Mouse (Mus musculus) myocyte (in vitro differentiated cells): ENCODE measurements around the gene Zdhhc19. TPM values are rescaled to one million over a fixed set of nuclear protein-coding genes. Genes with fewer than 3 reads are reported as not detected.

Experiments
- H3K27me3 ChIP-seq: one replicate; pipeline ENCODE4 v1.6.1; 2011; ENCODE audit not compliant: control insufficient read depth, insufficient read depth, insufficient read length
- H3K36me3 ChIP-seq: one replicate; pipeline ENCODE4 v1.6.1; 2011; ENCODE audit not compliant: control insufficient read depth, insufficient read depth
- H3K4me2 ChIP-seq: one replicate; pipeline ENCODE4 v1.6.1; 2011; ENCODE audit warnings: low read depth, control low read depth
- H3K4me3 ChIP-seq: one replicate; pipeline ENCODE4 v1.5.1; 2011; ENCODE audit warnings: mild to moderate bottlenecking, control low read depth, moderate library complexity
- H3K79me2 ChIP-seq: one replicate; pipeline ENCODE4 v1.6.1; 2011; ENCODE audit not compliant: control insufficient read depth, insufficient read depth
- H3ac ChIP-seq: one replicate; pipeline ENCODE4 v1.6.1; 2011; ENCODE audit not compliant: control insufficient read depth, insufficient read length
- CEBPB ChIP-seq: IDR thresholded peaks from 2 replicates; pipeline ENCODE4 v1.6.1; 2011; ENCODE audit warnings: mild to moderate bottlenecking, moderate library complexity; ENCODE audit not compliant: poor library complexity, insufficient read depth, severe bottlenecking
- E2F4 ChIP-seq: IDR thresholded peaks from one replicate; pipeline ENCODE4 v1.6.1; 2011; ENCODE audit warnings: mild to moderate bottlenecking, control low read depth, moderate library complexity; ENCODE audit not compliant: insufficient read depth
- MAX ChIP-seq: IDR thresholded peaks from one replicate; pipeline ENCODE4 v1.6.1; 2011; ENCODE audit warnings: low read depth, mild to moderate bottlenecking, control low read depth
- MYOD1 ChIP-seq, 3 experiments: IDR thresholded peaks; one replicate each; pipeline ENCODE4 v1.6.1; 2011; ENCODE audit warnings: control low read depth in 2 of 3, low read depth in 2 of 3, mild to moderate bottlenecking in 2 of 3, moderate library complexity in 1 of 3; ENCODE audit not compliant: insufficient read length in 2 of 3, control insufficient read depth in 1 of 3
- MYOG ChIP-seq, 3 experiments: IDR thresholded peaks; one replicate each; pipeline ENCODE4 v1.6.1; 2011; ENCODE audit warnings: control low read depth in 2 of 3, low read depth in 2 of 3, mild to moderate bottlenecking in 2 of 3; ENCODE audit not compliant: insufficient read length in 2 of 3, control insufficient read depth in 1 of 3, insufficient read depth in 1 of 3
- POLR2A ChIP-seq: IDR thresholded peaks from one replicate; pipeline ENCODE4 v1.6.1; 2011; ENCODE audit warnings: low read depth, mild to moderate bottlenecking, control low read depth, moderate library complexity; ENCODE audit not compliant: insufficient read length
- POLR2AphosphoS2 ChIP-seq: IDR thresholded peaks from one replicate; pipeline ENCODE4 v1.6.1; 2011; ENCODE audit warnings: low read depth, control low read depth; ENCODE audit not compliant: insufficient read length
- REST ChIP-seq: IDR thresholded peaks from one replicate; pipeline ENCODE4 v1.6.1; 2011; ENCODE audit warnings: mild to moderate bottlenecking, control low read depth, moderate library complexity; ENCODE audit not compliant: insufficient read depth, insufficient read length
- SRF ChIP-seq: IDR thresholded peaks from one replicate; pipeline ENCODE4 v1.6.1; 2011; ENCODE audit warnings: low read depth; ENCODE audit not compliant: control insufficient read depth, insufficient read length
- TCF12 ChIP-seq: IDR thresholded peaks from one replicate; pipeline ENCODE4 v1.6.1; 2011; ENCODE audit warnings: mild to moderate bottlenecking, control low read depth; ENCODE audit not compliant: poor library complexity, insufficient read depth, severe bottlenecking
- TCF3 ChIP-seq: IDR thresholded peaks from one replicate; pipeline ENCODE4 v1.6.1; 2011; ENCODE audit warnings: low read depth, control low read depth; ENCODE audit not compliant: insufficient read length
- USF1 ChIP-seq: IDR thresholded peaks from one replicate; pipeline ENCODE4 v1.6.1; 2011; ENCODE audit warnings: low read depth, mild to moderate bottlenecking, control low read depth, moderate library complexity
- polyA plus RNA-seq: library from polyadenylated mRNA; unstranded; fragments of >200 nt; fragmentation: generic; extraction: Trizol; gene quantifications from one replicate; pipeline ENCODE4 v1.2.1, GENCODE M21; 2012; ENCODE audit warnings: missing spikeins

The Zdhhc19 gene
- polyA plus RNA-seq, 1 experiment: not detected

- no peak overlapping the region for H3K4me2 ChIP-seq
- TF ChIP-seq SRF (no peak), POLR2AphosphoS2 (no peak), USF1 (no peak), MYOD1 (IDR thresholded peaks at IDR 0.05; ENCODE audit: control insufficient read depth in 1 of 3, insufficient read length in 2 of 3, low read depth in 2 of 3) (no peak), E2F4 (no peak), POLR2A (no peak), MYOG (IDR thresholded peaks at IDR 0.05; ENCODE audit: control insufficient read depth in 1 of 3, insufficient read depth in 1 of 3, insufficient read length in 2 of 3, low read depth in 2 of 3) (no peak), TCF3 (no peak), REST (no peak), TCF12 (no peak), CEBPB (no peak), MAX (no peak)
- H3K4me3 ChIP-seq: no peak overlapping the region
- H3K36me3 ChIP-seq: peaks cover 19% of the 10 kb centered on the region
- H3K27me3 ChIP-seq: no peaks in the 10 kb centered on the region
- no peaks in the 10 kb centered on the region for H3K79me2 ChIP-seq
- no peak overlapping the region for H3ac ChIP-seq
Observed at GRCm38 (mm10) chr16:32460518-32460917, 35.5 kb upstream of the Zdhhc19 start.

GRCm38 (mm10) chr16:32461713-32462112, 34.4 kb upstream of the Zdhhc19 start:
- TF ChIP-seq E2F4 (no peak), POLR2A (no peak), MYOD1 (IDR thresholded peaks at IDR 0.05; ENCODE audit: control insufficient read depth in 1 of 3, insufficient read length in 2 of 3, low read depth in 2 of 3) (no peak)
- no peak overlapping the region for H3K4me3 ChIP-seq
- H3ac ChIP-seq: no peak overlapping the region
- peaks cover 12% of the 10 kb centered on the region for H3K36me3 ChIP-seq
- H3K79me2 ChIP-seq: no peaks in the 10 kb centered on the region
- H3K4me2 ChIP-seq: no peak overlapping the region
- no peaks in the 10 kb centered on the region for H3K27me3 ChIP-seq

GRCm38 (mm10) chr16:32462950-32463349, 33.1 kb upstream of the Zdhhc19 start:
- Histone ChIP-seq H3K79me2 (no peaks in the 10 kb centered on the region), H3ac (no peak overlapping the region), H3K27me3 (no peaks in the 10 kb centered on the region), H3K4me3 (no peak overlapping the region), H3K4me2 (no peak overlapping the region), H3K36me3 (peaks cover 18% of the 10 kb centered on the region)
- TF ChIP-seq E2F4: no peak
- no peak for TF ChIP-seq SRF
- TF ChIP-seq REST: no peak
- TF ChIP-seq MAX: no peak
- TF ChIP-seq MYOD1 (IDR thresholded peaks at IDR 0.05; ENCODE audit: control insufficient read depth in 1 of 3, insufficient read length in 2 of 3, low read depth in 2 of 3): no peak
- TF ChIP-seq TCF12: no peak
- no peak for TF ChIP-seq MYOG (IDR thresholded peaks at IDR 0.05; ENCODE audit: control insufficient read depth in 1 of 3, insufficient read depth in 1 of 3, insufficient read length in 2 of 3, low read depth in 2 of 3)
- TF ChIP-seq POLR2A: no peak
- TF ChIP-seq TCF3: no peak
- no peak for TF ChIP-seq USF1
- TF ChIP-seq CEBPB: no peak
- no peak for TF ChIP-seq POLR2AphosphoS2

- Histone ChIP-seq H3ac (no peak overlapping the region), H3K4me3 (no peak overlapping the region), H3K4me2 (no peak overlapping the region), H3K27me3 (no peaks in the 10 kb centered on the region), H3K36me3 (peaks cover 18% of the 10 kb centered on the region), H3K79me2 (no peaks in the 10 kb centered on the region)
- TF ChIP-seq REST (no peak), TCF3 (no peak), CEBPB (no peak), POLR2AphosphoS2 (no peak), POLR2A (no peak), TCF12 (no peak), USF1 (no peak), SRF (no peak), MAX (no peak), MYOG (IDR thresholded peaks at IDR 0.05; ENCODE audit: control insufficient read depth in 1 of 3, insufficient read depth in 1 of 3, insufficient read length in 2 of 3, low read depth in 2 of 3) (no peak), E2F4 (no peak), MYOD1 (IDR thresholded peaks at IDR 0.05; ENCODE audit: control insufficient read depth in 1 of 3, insufficient read length in 2 of 3, low read depth in 2 of 3) (no peak)
Observed at GRCm38 (mm10) chr16:32463426-32463825, 32.6 kb upstream of the Zdhhc19 start.

- no peak overlapping the region for H3K4me2 ChIP-seq
- H3K4me3 ChIP-seq: no peak overlapping the region
- H3ac ChIP-seq: no peak overlapping the region
- H3K36me3 ChIP-seq: peaks cover 23% of the 10 kb centered on the region
- H3K27me3 ChIP-seq: no peaks in the 10 kb centered on the region
- no peaks in the 10 kb centered on the region for H3K79me2 ChIP-seq
- TF ChIP-seq CEBPB (no peak), MYOG (IDR thresholded peaks at IDR 0.05; ENCODE audit: control insufficient read depth in 1 of 3, insufficient read depth in 1 of 3, insufficient read length in 2 of 3, low read depth in 2 of 3) (no peak), MYOD1 (IDR thresholded peaks at IDR 0.05; ENCODE audit: control insufficient read depth in 1 of 3, insufficient read length in 2 of 3, low read depth in 2 of 3) (no peak), MAX (no peak), TCF12 (no peak), POLR2AphosphoS2 (no peak), POLR2A (no peak), USF1 (no peak)
Observed at GRCm38 (mm10) chr16:32464908-32465307, 31.2 kb upstream of the Zdhhc19 start.
